Mouse (Mus musculus) heart, adult 2 months (tissue): ENCODE measurements around the gene Vps41.

Experiments used
- CTCF ChIP-seq: fragments of 200-600 bp; IDR thresholded peaks from 2 replicates; pipeline ENCODE4 v1.8.1; 2022; ENCODE audit warnings: antibody characterized with exemption, mild to moderate bottlenecking, moderate library complexity
- EP300 ChIP-seq: fragments of 200-500 bp; IDR thresholded peaks from 2 replicates; pipeline ENCODE4 v1.6.1; 2011; ENCODE audit warnings: low read depth, low read length, control low read depth; ENCODE audit not compliant: insufficient read depth
- POLR2A ChIP-seq: fragments of 200-500 bp; IDR thresholded peaks from 2 replicates; pipeline ENCODE4 v1.6.1; 2011; ENCODE audit warnings: mild to moderate bottlenecking, low read depth, low read length, control low read depth; ENCODE audit not compliant: insufficient read depth

- no peak for TF ChIP-seq POLR2A
- no peak for TF ChIP-seq CTCF
- no peak for TF ChIP-seq EP300
Measured at GRCm38 (mm10) chr13:18830486-18830885, 113.4 kb downstream of the Vps41 start.
